Mouse (Mus musculus): ENCODE data around the gene 1700016D06Rik. TPM values are rescaled to one million over a fixed set of nuclear protein-coding genes. Genes with fewer than 3 reads are reported as not detected.

The 1700016D06Rik gene
- polyA plus RNA-seq (2014; fragmentation: Nextera tagmentation; extraction: Ambion mirVana) = not detected in 2 replicates

GRCm38 (mm10) chr8:11701033-11701362, at the start of gene 1700016D06Rik:
TSS of gene 1700016D06Rik (minus strand) at chr8:11701063.
- H3K9me3 ChIP-seq (ENCODE audit: control insufficient read depth, low read length) = no peaks in the 10 kb centered on the region
- H3K4me3 ChIP-seq (ENCODE audit: low read depth, low read length) = no peak within 1 kb of the TSS
- WGBS = 77% methylated on average over 6 of the region's 6 CpGs
- H3K4me1 ChIP-seq (ENCODE audit: control insufficient read depth, insufficient read depth, low read length) = no peaks in the 10 kb centered on the region
- no peaks in the 10 kb centered on the region for H3K36me3 ChIP-seq (ENCODE audit: control insufficient read depth, insufficient read depth, low read length)
- H3K27me3 ChIP-seq (ENCODE audit: control insufficient read depth, insufficient read depth, low read length) = no peaks in the 10 kb centered on the region
- no peak for ATAC-seq (ENCODE audit: low read depth)
- no peak within 1 kb of the TSS for H3K9ac ChIP-seq (replicated peaks; ENCODE audit: low read depth, low read length)
- no peak within 1 kb of the TSS for H3K27ac ChIP-seq (ENCODE audit: low read depth, low read length)
- peak within 1 kb of the TSS; percentile 32 for H3K4me2 ChIP-seq (ENCODE audit: low read depth, low read length)

GRCm38 (mm10) chr8:11749472-11749871, 48.6 kb upstream of the 1700016D06Rik start:
- ATAC-seq (ENCODE audit: low read depth) = no peak
- no peaks in the 10 kb centered on the region for H3K27me3 ChIP-seq (ENCODE audit: control insufficient read depth, insufficient read depth, low read length)
- H3K4me1 ChIP-seq (ENCODE audit: control insufficient read depth, insufficient read depth, low read length) = no peaks in the 10 kb centered on the region
- no peak overlapping the region for H3K4me3 ChIP-seq (ENCODE audit: low read depth, low read length)
- H3K4me2 ChIP-seq (ENCODE audit: low read depth, low read length) = no peak overlapping the region
- H3K27ac ChIP-seq (ENCODE audit: low read depth, low read length) = no peak overlapping the region
- H3K36me3 ChIP-seq (ENCODE audit: control insufficient read depth, insufficient read depth, low read length) = no peaks in the 10 kb centered on the region
- no peaks in the 10 kb centered on the region for H3K9me3 ChIP-seq (ENCODE audit: control insufficient read depth, low read length)
- H3K9ac ChIP-seq (replicated peaks; ENCODE audit: low read depth, low read length) = no peak overlapping the region
- WGBS = 74% methylated on average over 6 of the region's 6 CpGs

DNA sequence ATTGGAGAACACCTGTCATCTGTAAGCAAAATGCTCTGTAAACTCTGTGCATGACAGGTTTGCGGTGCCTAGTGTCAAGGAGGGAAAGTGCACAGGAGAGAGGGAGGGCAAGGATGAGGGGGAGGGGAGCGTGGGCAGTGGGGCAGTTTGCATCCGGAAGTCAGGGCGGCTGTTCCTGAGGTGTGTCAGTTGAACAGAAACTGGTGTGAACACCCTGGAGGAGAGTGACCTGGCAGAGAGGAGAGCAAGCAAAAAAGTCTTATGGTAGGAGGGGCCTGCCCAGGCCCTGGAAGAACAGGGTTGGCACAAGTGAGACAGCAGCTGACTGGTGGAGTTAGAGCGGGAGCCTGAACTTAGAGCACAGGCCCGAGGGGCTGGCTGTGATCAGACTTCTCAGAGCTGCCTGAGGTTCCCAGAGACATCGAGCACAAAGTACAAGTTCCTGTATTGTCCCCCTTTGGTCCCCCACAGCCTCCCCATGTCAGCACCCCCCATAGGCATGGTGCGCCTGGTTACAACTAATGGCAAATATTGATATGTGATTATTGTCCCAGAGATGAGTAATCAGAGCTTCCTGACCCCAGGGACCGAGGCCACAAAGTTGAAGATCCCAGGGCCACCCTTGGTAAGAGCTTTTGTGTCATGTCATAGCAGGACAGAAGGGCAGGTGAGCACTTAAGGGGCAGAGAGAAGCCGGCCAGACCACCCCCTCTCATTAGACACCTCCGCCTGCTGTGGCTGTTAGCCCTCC, 46.2 kb upstream of the 1700016D06Rik start:
- H3K9ac ChIP-seq (replicated peaks; ENCODE audit: low read depth, low read length) = no peak overlapping the region
- 82% methylated on average over 11 of the region's 11 CpGs for WGBS

DNA sequence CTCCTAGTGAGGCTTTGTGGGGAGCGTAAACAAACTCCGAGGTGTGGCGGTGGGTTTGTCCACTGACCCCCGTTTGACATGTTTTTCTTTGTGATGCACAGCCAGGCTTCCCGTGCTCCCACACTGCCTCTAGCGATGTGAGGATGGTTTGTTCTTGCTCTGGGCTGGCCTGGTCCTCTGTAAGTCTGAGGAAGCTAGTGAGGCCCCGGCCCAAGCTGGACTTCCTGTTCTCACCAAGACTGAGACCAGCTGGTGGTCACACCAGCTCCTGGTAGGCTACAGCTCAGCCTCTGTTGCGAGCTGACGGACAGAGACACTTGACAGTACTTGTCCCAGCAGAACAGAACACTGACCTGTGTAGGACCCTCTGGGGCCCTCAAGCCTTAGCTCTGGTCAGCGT, 42.7 kb upstream of the 1700016D06Rik start:
- Histone ChIP-seq H3K27ac (ENCODE audit: low read depth, low read length) (no peak overlapping the region), H3K36me3 (ENCODE audit: control insufficient read depth, insufficient read depth, low read length) (no peaks in the 10 kb centered on the region; the same call in 1 of the 2 replicates), H3K4me3 (ENCODE audit: low read depth, low read length) (no peak overlapping the region), H3K4me2 (ENCODE audit: low read depth, low read length) (no peak overlapping the region), H3K9ac (replicated peaks; ENCODE audit: low read depth, low read length) (no peak overlapping the region), H3K4me1 (ENCODE audit: control insufficient read depth, insufficient read depth, low read length) (no peaks in the 10 kb centered on the region), H3K27me3 (ENCODE audit: control insufficient read depth, insufficient read depth, low read length) (no peaks in the 10 kb centered on the region), H3K9me3 (ENCODE audit: control insufficient read depth, low read length) (no peaks in the 10 kb centered on the region)
- WGBS = 86% methylated on average over 10 of the region's 10 CpGs
- ATAC-seq (ENCODE audit: low read depth) = no peak

More for the DNA sequence above, 46.2 kb upstream of the 1700016D06Rik start:
- no peak overlapping the region for H3K4me3 ChIP-seq (ENCODE audit: low read depth, low read length)
- ATAC-seq (ENCODE audit: low read depth) = no peak
- H3K4me2 ChIP-seq (ENCODE audit: low read depth, low read length) = no peak overlapping the region
- no peaks in the 10 kb centered on the region for H3K27me3 ChIP-seq (ENCODE audit: control insufficient read depth, insufficient read depth, low read length)
- no peaks in the 10 kb centered on the region for H3K4me1 ChIP-seq (ENCODE audit: control insufficient read depth, insufficient read depth, low read length)
- H3K36me3 ChIP-seq (ENCODE audit: control insufficient read depth, insufficient read depth, low read length) = no peaks in the 10 kb centered on the region
- no peak overlapping the region for H3K27ac ChIP-seq (ENCODE audit: low read depth, low read length)
- H3K9me3 ChIP-seq (ENCODE audit: control insufficient read depth, low read length) = no peaks in the 10 kb centered on the region

GRCm38 (mm10) chr8:11740857-11741256, 40.0 kb upstream of the 1700016D06Rik start:
- H3K27ac ChIP-seq (ENCODE audit: low read depth, low read length) = no peak overlapping the region
- H3K4me3 ChIP-seq (ENCODE audit: low read depth, low read length) = no peak overlapping the region
- 90% methylated on average over 2 of the region's 2 CpGs for WGBS
- ATAC-seq (ENCODE audit: low read depth) = no peak
- no peaks in the 10 kb centered on the region for H3K9me3 ChIP-seq (ENCODE audit: control insufficient read depth, low read length)
- peaks cover 3% of the 10 kb centered on the region; the same call in 1 of the 2 replicates for H3K36me3 ChIP-seq (ENCODE audit: control insufficient read depth, insufficient read depth, low read length)
- H3K9ac ChIP-seq (replicated peaks; ENCODE audit: low read depth, low read length) = no peak overlapping the region
- H3K4me1 ChIP-seq (ENCODE audit: control insufficient read depth, insufficient read depth, low read length) = no peaks in the 10 kb centered on the region
- H3K4me2 ChIP-seq (ENCODE audit: low read depth, low read length) = no peak overlapping the region
- no peaks in the 10 kb centered on the region for H3K27me3 ChIP-seq (ENCODE audit: control insufficient read depth, insufficient read depth, low read length)

DNA sequence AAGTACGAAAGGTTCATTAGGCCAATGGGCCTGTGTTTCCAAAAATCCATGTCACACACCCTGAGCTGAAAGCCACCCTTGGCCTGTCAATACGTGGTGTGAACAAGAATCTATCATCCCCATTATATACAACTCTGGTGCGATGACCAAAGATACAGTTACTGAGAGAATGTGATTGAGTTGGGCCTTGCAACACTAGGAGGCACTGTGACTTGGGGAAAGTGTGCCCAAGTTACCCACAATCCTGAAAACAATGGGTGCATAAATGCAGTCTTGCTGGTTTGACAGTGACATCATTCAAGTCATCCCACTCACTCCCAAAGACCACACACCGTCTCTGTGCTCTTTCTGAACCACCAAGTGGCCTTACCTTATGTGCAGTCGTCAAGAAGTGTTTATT, 38.2 kb upstream of the 1700016D06Rik start:
- Histone ChIP-seq H3K4me1 (ENCODE audit: control insufficient read depth, insufficient read depth, low read length) (no peaks in the 10 kb centered on the region), H3K9ac (replicated peaks; ENCODE audit: low read depth, low read length) (no peak overlapping the region), H3K27me3 (ENCODE audit: control insufficient read depth, insufficient read depth, low read length) (no peaks in the 10 kb centered on the region), H3K4me3 (ENCODE audit: low read depth, low read length) (no peak overlapping the region), H3K36me3 (ENCODE audit: control insufficient read depth, insufficient read depth, low read length) (peaks cover 3% of the 10 kb centered on the region; the same call in 1 of the 2 replicates), H3K4me2 (ENCODE audit: low read depth, low read length) (no peak overlapping the region), H3K9me3 (ENCODE audit: control insufficient read depth, low read length) (no peaks in the 10 kb centered on the region), H3K27ac (ENCODE audit: low read depth, low read length) (no peak overlapping the region)
- ATAC-seq (ENCODE audit: low read depth) = no peak
- 91% methylated on average over 5 of the region's 5 CpGs for WGBS

- Histone ChIP-seq H3K9ac (replicated peaks; ENCODE audit: low read depth, low read length) (no peak overlapping the region), H3K27me3 (ENCODE audit: control insufficient read depth, insufficient read depth, low read length) (no peaks in the 10 kb centered on the region), H3K9me3 (ENCODE audit: control insufficient read depth, low read length) (no peaks in the 10 kb centered on the region), H3K36me3 (ENCODE audit: control insufficient read depth, insufficient read depth, low read length) (peaks cover 3% of the 10 kb centered on the region; the same call in 1 of the 2 replicates), H3K27ac (ENCODE audit: low read depth, low read length) (no peak overlapping the region), H3K4me1 (ENCODE audit: control insufficient read depth, insufficient read depth, low read length) (no peaks in the 10 kb centered on the region), H3K4me3 (ENCODE audit: low read depth, low read length) (no peak overlapping the region), H3K4me2 (ENCODE audit: low read depth, low read length) (no peak overlapping the region)
- 97% methylated on average over 6 of the region's 6 CpGs for WGBS
- ATAC-seq (ENCODE audit: low read depth) = no peak
Measured at GRCm38 (mm10) chr8:11737096-11737495, 36.2 kb upstream of the 1700016D06Rik start.

- Histone ChIP-seq H3K36me3 (ENCODE audit: control insufficient read depth, insufficient read depth, low read length) (peaks cover 3% of the 10 kb centered on the region; the same call in 1 of the 2 replicates), H3K4me2 (ENCODE audit: low read depth, low read length) (no peak overlapping the region), H3K4me1 (ENCODE audit: control insufficient read depth, insufficient read depth, low read length) (peaks cover 3% of the 10 kb centered on the region; the same call in 1 of the 2 replicates), H3K27ac (ENCODE audit: low read depth, low read length) (no peak overlapping the region), H3K27me3 (ENCODE audit: control insufficient read depth, insufficient read depth, low read length) (no peaks in the 10 kb centered on the region), H3K9ac (replicated peaks; ENCODE audit: low read depth, low read length) (no peak overlapping the region), H3K4me3 (ENCODE audit: low read depth, low read length) (no peak overlapping the region), H3K9me3 (ENCODE audit: control insufficient read depth, low read length) (no peaks in the 10 kb centered on the region)
- ATAC-seq (ENCODE audit: low read depth) = no peak
- 81% methylated on average over 15 of the region's 15 CpGs for WGBS
Measured at GRCm38 (mm10) chr8:11735672-11736235, 34.9 kb upstream of the 1700016D06Rik start.

DNA sequence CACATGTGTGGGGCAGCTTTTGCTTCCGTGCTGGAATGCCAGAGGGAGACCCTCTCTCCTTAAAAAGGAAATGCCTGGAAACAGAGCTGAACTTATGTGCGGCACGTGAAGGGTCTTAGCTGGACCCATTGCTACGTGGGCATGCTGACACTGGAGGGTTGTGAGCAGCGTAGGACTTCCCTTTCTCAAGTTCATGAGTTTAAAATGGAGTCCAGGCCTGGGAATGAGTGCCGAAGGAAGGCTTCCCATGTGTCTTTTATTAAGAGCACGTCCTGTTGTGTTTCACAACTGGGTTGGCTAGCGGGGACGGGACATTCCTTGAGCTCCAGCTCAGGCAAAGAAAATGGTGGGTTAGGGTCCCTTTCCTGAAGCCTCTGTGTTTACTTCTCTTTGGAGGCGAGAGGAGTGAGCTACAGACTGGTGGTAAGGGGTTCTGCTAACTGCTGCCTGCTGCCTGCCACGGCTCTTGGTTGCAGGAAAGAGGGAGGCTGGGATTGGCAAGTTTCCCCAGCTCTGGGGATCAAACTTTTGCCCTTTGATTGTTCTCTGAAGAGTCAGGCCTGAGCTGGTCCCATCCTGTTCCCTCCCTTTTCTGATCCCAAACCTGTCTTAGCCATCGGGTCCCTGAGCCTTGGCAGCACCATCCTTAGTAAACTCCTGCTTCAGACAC, 29.5 kb upstream of the 1700016D06Rik start:
- ATAC-seq (ENCODE audit: low read depth) = no peak
- Histone ChIP-seq H3K36me3 (ENCODE audit: control insufficient read depth, insufficient read depth, low read length) (no peaks in the 10 kb centered on the region), H3K27ac (ENCODE audit: low read depth, low read length) (no peak overlapping the region), H3K9ac (replicated peaks; ENCODE audit: low read depth, low read length) (no peak overlapping the region; the same call in 1 of the 2 replicates), H3K27me3 (ENCODE audit: control insufficient read depth, insufficient read depth, low read length) (no peaks in the 10 kb centered on the region), H3K4me2 (ENCODE audit: low read depth, low read length) (peak overlapping the region; percentile 54), H3K9me3 (ENCODE audit: control insufficient read depth, low read length) (no peaks in the 10 kb centered on the region), H3K4me1 (ENCODE audit: control insufficient read depth, insufficient read depth, low read length) (peaks cover 23% of the 10 kb centered on the region), H3K4me3 (ENCODE audit: low read depth, low read length) (peak overlapping the region; percentile 76; the same call in 1 of the 2 replicates)
- WGBS = 63% methylated on average over 12 of the region's 12 CpGs

Data from neural tube, embryonic 14.5 days (tissue).